Mouse (Mus musculus): Measurements from ENCODE around the gene Slc25a11. TPM values are rescaled to one million over a fixed set of nuclear protein-coding genes. Genes with fewer than 3 reads are reported as not detected.

Slc25a11 gene
- polyA plus RNA-seq (2012; ENCODE audit: low replicate concordance): 60.4 and 82.0 TPM in 2 replicates

GRCm38 (mm10) chr11:70646691-70647650, at the start of gene Slc25a11, which contains the start of gene Rnf167:
Slc25a11 (minus strand) TSS chr11:70647479.
Rnf167 (plus strand) TSS chr11:70647235.

DNA sequence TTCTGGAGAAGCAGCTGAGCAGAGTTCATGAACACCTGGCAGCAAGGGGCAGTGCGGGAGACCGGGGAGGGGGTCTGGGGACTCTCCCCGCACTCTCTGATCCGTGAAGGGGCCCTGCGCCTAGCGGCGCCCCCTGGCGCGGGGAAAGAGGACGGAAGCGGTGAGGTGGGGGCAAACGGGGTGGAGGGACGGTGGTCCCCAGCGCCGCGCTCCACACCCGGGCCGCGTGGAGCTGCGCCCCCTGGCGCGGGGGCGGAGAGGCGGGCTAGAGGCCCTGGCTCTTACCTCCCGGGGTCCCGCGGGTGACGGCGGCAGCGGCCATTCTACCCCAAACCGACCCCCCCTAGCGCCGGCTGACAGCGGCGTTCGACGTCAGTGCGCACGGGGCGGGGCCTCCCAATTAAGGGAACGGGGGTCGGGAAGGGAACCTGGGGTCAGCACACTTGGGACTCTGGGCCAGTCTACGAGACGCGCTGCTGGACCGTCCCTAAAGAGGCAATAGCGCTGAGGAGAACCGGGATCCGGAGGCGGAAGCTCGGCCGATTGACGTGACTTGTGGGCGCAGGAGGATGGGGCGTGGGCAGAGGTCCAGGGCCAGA, 40.4 kb upstream of the Slc25a11 start, which contains the start of gene Camta2:
Gene Camta2 (minus strand): TSS at position 505 of the 599 bp plus-strand sequence.

DNA sequence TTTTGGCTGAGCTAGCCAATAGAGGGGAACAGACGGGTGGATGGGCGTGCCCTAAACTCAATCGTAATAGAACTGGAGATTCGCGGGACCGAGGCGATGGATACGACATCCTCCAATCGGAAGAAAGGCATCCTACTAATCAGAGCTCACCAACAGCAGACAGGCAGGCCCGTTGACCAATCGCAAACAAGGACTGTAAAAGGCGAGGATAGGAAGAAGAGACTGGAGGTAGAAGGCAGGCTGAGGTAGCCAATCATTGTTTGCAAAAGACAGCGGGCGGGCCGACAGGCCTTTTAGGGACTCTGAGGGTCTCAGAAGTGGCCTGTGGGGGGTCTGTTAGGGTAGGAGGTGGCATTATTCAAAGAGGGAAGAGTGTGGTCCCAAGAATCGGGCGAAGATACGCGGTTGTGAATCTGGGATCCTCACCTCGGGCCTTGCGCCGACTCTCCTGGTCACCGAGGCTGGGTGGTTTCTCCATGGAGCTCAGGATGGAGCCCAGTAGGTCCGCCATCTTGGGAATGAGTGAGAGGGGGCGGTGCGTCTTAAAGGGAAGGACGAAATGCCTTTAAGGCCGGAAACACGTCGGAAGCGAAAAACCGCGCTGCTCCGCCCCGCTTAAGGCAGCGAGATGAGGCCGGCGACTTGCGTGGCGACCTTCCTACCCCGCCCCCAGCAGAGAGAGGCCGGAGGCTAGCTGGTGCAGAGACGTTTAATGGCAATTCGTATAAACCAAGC, 21.7 kb upstream of the Slc25a11 start, which contains the start of gene Spag7:
Gene Spag7 (minus strand): TSS at position 646 of the 735 bp plus-strand sequence.

DNA sequence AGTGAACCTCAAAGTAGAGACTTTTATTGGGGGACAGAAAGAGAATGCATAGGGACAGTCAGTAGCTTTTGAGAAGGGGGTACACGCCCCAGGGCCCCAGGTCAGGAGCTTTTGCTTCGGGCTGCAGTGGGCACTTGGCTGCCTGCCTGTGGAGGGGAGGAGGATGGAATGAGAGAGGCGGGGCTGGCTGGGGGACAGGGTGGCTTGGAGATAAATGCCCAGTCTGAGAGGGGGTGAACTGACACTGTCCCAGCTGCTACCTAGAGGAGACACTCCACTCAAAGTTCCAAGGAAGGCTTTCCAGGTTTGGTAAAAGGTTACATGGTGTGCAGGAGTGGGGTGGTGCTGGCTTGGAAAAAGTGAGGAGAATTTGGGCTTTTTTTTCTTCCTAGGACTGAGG, 9.7 kb upstream of the Slc25a11 start, which contains the start of gene Eno3:
Gene Eno3 (plus strand): TSS at position 239 of the 400 bp plus-strand sequence.

DNA sequence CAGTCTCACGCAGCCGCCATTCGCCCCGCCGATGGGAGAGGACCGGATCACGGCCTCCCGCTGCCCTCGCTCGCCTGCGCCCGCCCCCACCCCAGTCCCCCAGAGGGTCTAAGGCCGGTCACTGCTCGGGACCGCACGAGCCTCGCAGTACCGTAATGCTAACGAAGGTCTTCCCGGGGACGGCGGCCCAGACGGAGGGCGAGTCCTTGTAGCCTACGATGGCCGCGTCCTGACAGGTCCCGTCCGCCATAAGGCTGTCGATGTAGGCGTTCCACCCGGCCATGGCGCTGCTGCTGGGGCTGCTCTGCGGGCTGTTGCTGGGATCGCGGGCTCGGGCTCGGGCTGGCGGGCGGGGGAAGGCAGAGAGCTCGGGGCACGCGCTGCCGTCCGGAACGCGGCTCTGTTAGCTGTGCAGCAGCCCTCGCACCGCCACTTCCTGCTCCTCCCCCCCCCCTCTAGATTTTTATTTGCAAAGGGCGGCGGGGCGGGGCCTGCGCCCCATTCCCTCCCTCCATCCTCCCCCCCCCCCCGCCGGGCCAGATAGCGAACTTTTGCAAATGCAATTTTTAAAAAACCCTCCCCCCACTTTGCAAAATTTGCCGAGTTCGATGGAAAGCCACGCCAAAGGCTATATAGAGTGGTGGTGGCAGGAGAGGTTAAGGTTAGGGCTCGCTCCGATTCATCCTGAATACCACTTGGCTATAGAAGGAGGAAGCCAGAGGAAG, 7.1 kb upstream of the Slc25a11 start, which contains the start of gene Pfn1:
Gene Pfn1 (minus strand): TSS at position 447 of the 725 bp plus-strand sequence.

GRCm38 (mm10) chr11:70638714-70639278, 8.5 kb downstream of the Slc25a11 start, which contains the start of gene Gp1ba:
Gp1ba (plus strand) TSS chr11:70639122.

GRCm38 (mm10) chr11:70619101-70619500, 28.2 kb downstream of the Slc25a11 start, which contains the start of gene Chrne:
Chrne (minus strand) TSS chr11:70619216.

DNA sequence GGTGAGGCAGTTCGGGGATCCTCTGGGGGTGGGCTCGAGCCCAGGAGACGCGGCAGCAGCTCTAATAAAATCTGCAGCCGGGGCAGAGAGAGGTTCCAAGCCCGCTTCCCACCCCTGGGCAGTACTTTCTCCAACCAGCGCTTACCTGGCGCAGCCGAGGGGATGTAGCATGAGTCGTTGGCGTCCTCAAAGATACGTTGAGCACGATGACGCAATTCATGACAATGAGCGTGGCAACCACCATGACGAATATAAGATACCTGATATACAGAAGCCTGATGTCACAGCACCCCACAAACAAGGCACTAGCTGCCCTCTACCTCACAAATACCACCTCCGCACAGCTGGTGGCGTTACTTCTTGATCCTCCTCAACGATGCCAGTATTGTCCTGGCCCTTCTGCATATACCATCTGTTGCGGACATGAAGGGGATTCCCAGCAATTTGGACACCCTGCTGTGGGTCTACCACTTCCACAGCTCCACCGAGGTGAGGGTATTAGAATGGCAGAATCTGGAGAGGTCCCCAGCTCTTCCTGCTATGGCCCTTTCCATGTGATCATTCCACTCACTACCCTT, 31.7 kb downstream of the Slc25a11 start, which contains the start of gene 4930544D05Rik:
Gene 4930544D05Rik (plus strand): TSS at position 333 of the 578 bp plus-strand sequence.

Other genes with a start within 250 kb of the Slc25a11 start
- 34.5 and 61.0 TPM in 2 replicates for gene Pelp1, start 237.4 kb downstream of the Slc25a11 start, polyA plus RNA-seq (2012; ENCODE audit: low replicate concordance)
- 412 and 439 TPM in 2 replicates for gene Arrb2, start 214.8 kb downstream of the Slc25a11 start, polyA plus RNA-seq (2012; ENCODE audit: low replicate concordance)
- 13.9 and 47.2 TPM in 2 replicates for gene Med11, start 195.6 kb downstream of the Slc25a11 start, polyA plus RNA-seq (2012; ENCODE audit: low replicate concordance)
- 2.2 and 3.7 TPM in 2 replicates for gene Zmynd15, start 188.0 kb downstream of the Slc25a11 start, polyA plus RNA-seq (2012; ENCODE audit: low replicate concordance)
- gene Cxcl16, start 187.5 kb downstream of the Slc25a11 start, polyA plus RNA-seq (2012; ENCODE audit: low replicate concordance): 5.5 and 6.1 TPM in 2 replicates
- 0.40 and 1.2 TPM in 2 replicates for gene Tm4sf5, start 142.2 kb downstream of the Slc25a11 start, polyA plus RNA-seq (2012; ENCODE audit: low replicate concordance)
- gene Vmo1, start 132.9 kb downstream of the Slc25a11 start, polyA plus RNA-seq (2012; ENCODE audit: low replicate concordance): not detected in 2 replicates
- gene Gltpd2, start 128.3 kb downstream of the Slc25a11 start, polyA plus RNA-seq (2012; ENCODE audit: low replicate concordance): not detected in 2 replicates
- 57.2 and 129 TPM in 2 replicates for gene Psmb6, start 122.1 kb downstream of the Slc25a11 start, polyA plus RNA-seq (2012; ENCODE audit: low replicate concordance)
- gene Gm40193, start 114.5 kb downstream of the Slc25a11 start, polyA plus RNA-seq (2012; ENCODE audit: low replicate concordance): not detected in 2 replicates
- gene Pld2, start 107.4 kb downstream of the Slc25a11 start, polyA plus RNA-seq (2012; ENCODE audit: low replicate concordance): 2.8 and 4.8 TPM in 2 replicates
- gene Mink1, start 84.6 kb downstream of the Slc25a11 start, polyA plus RNA-seq (2012; ENCODE audit: low replicate concordance): 149 and 293 TPM in 2 replicates
- not detected in 2 replicates for gene 4930544D05Rik, start 31.6 kb downstream of the Slc25a11 start, polyA plus RNA-seq (2012; ENCODE audit: low replicate concordance)
- 0.98 and 1.9 TPM in 2 replicates for gene Chrne, start 28.3 kb downstream of the Slc25a11 start, polyA plus RNA-seq (2012; ENCODE audit: low replicate concordance)
- gene Gp1ba, start 8.4 kb downstream of the Slc25a11 start, polyA plus RNA-seq (2012; ENCODE audit: low replicate concordance): 0.47 and 1.1 TPM in 2 replicates
- 97.5 and 293 TPM in 2 replicates for gene Rnf167, start 244 bp downstream of the Slc25a11 start, polyA plus RNA-seq (2012; ENCODE audit: low replicate concordance)
- 4,148 and 9,034 TPM in 2 replicates for gene Pfn1, start 7.2 kb upstream of the Slc25a11 start, polyA plus RNA-seq (2012; ENCODE audit: low replicate concordance)
- 15.7 and 25.1 TPM in 2 replicates for gene Eno3, start 9.7 kb upstream of the Slc25a11 start, polyA plus RNA-seq (2012; ENCODE audit: low replicate concordance)
- 87.8 and 103 TPM in 2 replicates for gene Spag7, start 21.9 kb upstream of the Slc25a11 start, polyA plus RNA-seq (2012; ENCODE audit: low replicate concordance)
- gene Camta2, start 40.6 kb upstream of the Slc25a11 start, polyA plus RNA-seq (2012; ENCODE audit: low replicate concordance): 59.8 and 107 TPM in 2 replicates
- gene Inca1, start 52.7 kb upstream of the Slc25a11 start, polyA plus RNA-seq (2012; ENCODE audit: low replicate concordance): 0.36 and 0.41 TPM in 2 replicates
- 37.7 and 84.2 TPM in 2 replicates for gene Kif1c, start 53.1 kb upstream of the Slc25a11 start, polyA plus RNA-seq (2012; ENCODE audit: low replicate concordance)
- gene Zfp3, start 116.7 kb upstream of the Slc25a11 start, polyA plus RNA-seq (2012; ENCODE audit: low replicate concordance): 3.1 and 3.2 TPM in 2 replicates
- 4.7 and 5.1 TPM in 2 replicates for gene Scimp, start 165.1 kb upstream of the Slc25a11 start, polyA plus RNA-seq (2012; ENCODE audit: low replicate concordance)
- gene Rabep1, start 197.3 kb upstream of the Slc25a11 start, polyA plus RNA-seq (2012; ENCODE audit: low replicate concordance): 15.9 and 45.8 TPM in 2 replicates